Mouse (Mus musculus) limb, embryonic 12.5 days (tissue): Measurements from ENCODE around the gene Tmem237. TPM values are rescaled to one million over a fixed set of nuclear protein-coding genes. Genes with fewer than 3 reads are reported as not detected.

Source experiments
- ATAC-seq: fragments of 200-750 bp; cut with Nextera tagmentation; 2 replicates; pipeline ENCODE4 v1.8.0; 2017; ENCODE audit warnings: low read depth, moderate TSS enrichment; ENCODE audit not compliant: insufficient number of reproducible peaks, insufficient read depth, low FRiP score, low TSS enrichment
- H3K27ac ChIP-seq: fragments of 300-500 bp; sonication (generic); 2 replicates; pipeline ENCODE4 v1.5.1; 2016; ENCODE audit warnings: mild to moderate bottlenecking, moderate library complexity
- H3K27me3 ChIP-seq: fragments of 300-500 bp; sonication (generic); 2 replicates; pipeline ENCODE4 v1.6.1; 2016; ENCODE audit warnings: mild to moderate bottlenecking, moderate library complexity
- H3K36me3 ChIP-seq: fragments of 300-500 bp; sonication (generic); 2 replicates; pipeline ENCODE4 v1.6.1; 2016; ENCODE audit warnings: mild to moderate bottlenecking, moderate library complexity
- H3K4me1 ChIP-seq: fragments of 300-500 bp; sonication (generic); replicated peaks from 2 replicates; pipeline ENCODE4 v1.6.1; 2016
- H3K4me2 ChIP-seq: fragments of 300-500 bp; sonication (generic); 2 replicates; pipeline ENCODE4 v1.6.1; 2016; ENCODE audit warnings: mild to moderate bottlenecking, moderate library complexity
- H3K4me3 ChIP-seq: fragments of 300-500 bp; sonication (generic); replicated peaks from 2 replicates; pipeline ENCODE4 v1.5.1; 2016; ENCODE audit warnings: mild to moderate bottlenecking
- H3K9ac ChIP-seq: fragments of 300-500 bp; sonication (generic); replicated peaks from 2 replicates; pipeline ENCODE4 v1.6.1; 2016; ENCODE audit warnings: mild to moderate bottlenecking, moderate library complexity
- H3K9me3 ChIP-seq: fragments of 300-500 bp; sonication (generic); 2 replicates; pipeline ENCODE4 v1.6.1; 2016; ENCODE audit warnings: mild to moderate bottlenecking, moderate library complexity
- WGBS: fragments of 180-500 bp; shearing (Covaris S2); methylation state at CpG from one replicate; pipeline ENCODE4 v1.1.7; 2016; 5-methylcytosine and 5-hydroxymethylcytosine counted together
- polyA plus RNA-seq: library from polyadenylated mRNA; unstranded; fragments of >200 nt; fragmentation: Nextera tagmentation; extraction: Ambion mirVana; gene quantifications from 2 replicates; pipeline ENCODE4 v1.2.1, GENCODE M21; 2016

Gene Tmem237
- polyA plus RNA-seq, 1 experiment from 2014 or later, result 39.2 TPM

GRCm38 (mm10) chr1:59159136-59159535 lies 38.9 kb upstream of the Tmem237 start:
- no peaks in the 10 kb centered on the region for H3K9me3 ChIP-seq
- no peak overlapping the region for H3K4me2 ChIP-seq
- no peak overlapping the region for H3K4me3 ChIP-seq
- WGBS, result 86% methylated on average over 3 of the region's 3 CpGs
- no peak overlapping the region for H3K9ac ChIP-seq
- H3K36me3 ChIP-seq, result peaks cover 21% of the 10 kb centered on the region
- no peaks in the 10 kb centered on the region for H3K27me3 ChIP-seq
- no peak overlapping the region for H3K27ac ChIP-seq
- no peak for ATAC-seq
- no peaks in the 10 kb centered on the region for H3K4me1 ChIP-seq

- Histone ChIP-seq H3K9ac (no peak overlapping the region), H3K4me3 (no peak overlapping the region), H3K4me1 (no peaks in the 10 kb centered on the region), H3K4me2 (no peak overlapping the region), H3K9me3 (no peaks in the 10 kb centered on the region), H3K27me3 (no peaks in the 10 kb centered on the region), H3K36me3 (peaks cover 14% of the 10 kb centered on the region), H3K27ac (no peak overlapping the region)
- ATAC-seq, result no peak
- WGBS, result 85% methylated on average over 7 of the region's 7 CpGs
Measured at GRCm38 (mm10) chr1:59158498-59158897, 38.3 kb upstream of the Tmem237 start.

GRCm38 (mm10) chr1:59157846-59158245 lies 37.6 kb upstream of the Tmem237 start:
- Histone ChIP-seq H3K4me3 (no peak overlapping the region), H3K9ac (no peak overlapping the region), H3K27ac (no peak overlapping the region), H3K36me3 (peaks cover 8% of the 10 kb centered on the region; the same call in 1 of the 2 replicates), H3K4me2 (no peak overlapping the region), H3K9me3 (no peaks in the 10 kb centered on the region), H3K4me1 (no peaks in the 10 kb centered on the region), H3K27me3 (no peaks in the 10 kb centered on the region)
- ATAC-seq, result no peak
- 90% methylated on average over 4 of the region's 4 CpGs for WGBS

- H3K4me1 ChIP-seq, result no peaks in the 10 kb centered on the region
- H3K9me3 ChIP-seq, result no peaks in the 10 kb centered on the region
- whole genome bisulfite sequencing, result 77% methylated on average over 4 of the region's 4 CpGs
- no peaks in the 10 kb centered on the region for H3K36me3 ChIP-seq
- H3K4me3 ChIP-seq, result no peak overlapping the region
- no peak overlapping the region for H3K9ac ChIP-seq
- no peak overlapping the region for H3K27ac ChIP-seq
- no peaks in the 10 kb centered on the region for H3K27me3 ChIP-seq
- ATAC-seq, result no peak
- no peak overlapping the region for H3K4me2 ChIP-seq
Measured at GRCm38 (mm10) chr1:59152346-59152745, 32.1 kb upstream of the Tmem237 start.

- Histone ChIP-seq H3K9ac (no peak overlapping the region), H3K36me3 (no peaks in the 10 kb centered on the region), H3K4me3 (no peak overlapping the region), H3K4me2 (no peak overlapping the region), H3K27ac (no peak overlapping the region), H3K27me3 (no peaks in the 10 kb centered on the region), H3K4me1 (no peaks in the 10 kb centered on the region), H3K9me3 (no peaks in the 10 kb centered on the region)
- 73% methylated on average over 5 of the region's 5 CpGs for WGBS
- no peak for ATAC-seq
Measured at GRCm38 (mm10) chr1:59150542-59150941, 30.3 kb upstream of the Tmem237 start.

- no peak overlapping the region for H3K9ac ChIP-seq
- no peak overlapping the region for H3K4me3 ChIP-seq
- H3K9me3 ChIP-seq, result no peaks in the 10 kb centered on the region
- H3K27ac ChIP-seq, result no peak overlapping the region
- no peaks in the 10 kb centered on the region for H3K4me1 ChIP-seq
- no peaks in the 10 kb centered on the region for H3K27me3 ChIP-seq
- no peak overlapping the region for H3K4me2 ChIP-seq
- 75% methylated on average over 10 of the region's 10 CpGs for WGBS
- no peak for ATAC-seq
- H3K36me3 ChIP-seq, result no peaks in the 10 kb centered on the region
Measured at GRCm38 (mm10) chr1:59144543-59144942, 24.3 kb upstream of the Tmem237 start.

- no peaks in the 10 kb centered on the region for H3K27me3 ChIP-seq
- no peaks in the 10 kb centered on the region for H3K36me3 ChIP-seq
- no peak overlapping the region for H3K4me2 ChIP-seq
- no peak overlapping the region for H3K9ac ChIP-seq
- ATAC-seq, result no peak
- H3K4me1 ChIP-seq, result no peaks in the 10 kb centered on the region
- H3K27ac ChIP-seq, result no peak overlapping the region
- H3K4me3 ChIP-seq, result no peak overlapping the region
- no peaks in the 10 kb centered on the region for H3K9me3 ChIP-seq
Measured at GRCm38 (mm10) chr1:59142809-59143208, 22.6 kb upstream of the Tmem237 start.

GRCm38 (mm10) chr1:59134419-59134818 lies 14.2 kb upstream of the Tmem237 start:
- no peak for ATAC-seq
- no peaks in the 10 kb centered on the region for H3K36me3 ChIP-seq
- H3K4me2 ChIP-seq, result no peak overlapping the region
- H3K27me3 ChIP-seq, result no peaks in the 10 kb centered on the region
- no peak overlapping the region for H3K27ac ChIP-seq
- H3K9me3 ChIP-seq, result no peaks in the 10 kb centered on the region
- WGBS, result 79% methylated on average over 5 of the region's 5 CpGs
- H3K4me1 ChIP-seq, result no peaks in the 10 kb centered on the region
- H3K4me3 ChIP-seq, result no peak overlapping the region
- H3K9ac ChIP-seq, result no peak overlapping the region

GRCm38 (mm10) chr1:59128879-59129278 lies 8.7 kb upstream of the Tmem237 start:
- no peaks in the 10 kb centered on the region for H3K36me3 ChIP-seq
- H3K4me3 ChIP-seq, result no peak overlapping the region
- H3K9me3 ChIP-seq, result no peaks in the 10 kb centered on the region
- no peaks in the 10 kb centered on the region for H3K4me1 ChIP-seq
- no peak for ATAC-seq
- H3K9ac ChIP-seq, result no peak overlapping the region
- no peak overlapping the region for H3K27ac ChIP-seq
- 74% methylated on average over 7 of the region's 7 CpGs for WGBS
- H3K27me3 ChIP-seq, result no peaks in the 10 kb centered on the region
- H3K4me2 ChIP-seq, result no peak overlapping the region

- Histone ChIP-seq H3K4me3 (no peak overlapping the region), H3K4me1 (no peaks in the 10 kb centered on the region), H3K4me2 (no peak overlapping the region), H3K27ac (no peak overlapping the region), H3K9ac (no peak overlapping the region), H3K9me3 (no peaks in the 10 kb centered on the region), H3K36me3 (no peaks in the 10 kb centered on the region), H3K27me3 (no peaks in the 10 kb centered on the region)
- WGBS, result 74% methylated on average over 5 of the region's 5 CpGs
- ATAC-seq, result no peak
Measured at GRCm38 (mm10) chr1:59125558-59125957, 5.3 kb upstream of the Tmem237 start.

- no peaks in the 10 kb centered on the region for H3K27me3 ChIP-seq
- peaks cover 58% of the 10 kb centered on the region for H3K36me3 ChIP-seq
- H3K4me1 ChIP-seq, result no peaks in the 10 kb centered on the region
- no peak for ATAC-seq
- WGBS, result 76% methylated on average over 8 of the region's 8 CpGs
- no peak overlapping the region for H3K4me3 ChIP-seq
- H3K9ac ChIP-seq, result no peak overlapping the region
- no peak overlapping the region for H3K4me2 ChIP-seq
- H3K9me3 ChIP-seq, result no peaks in the 10 kb centered on the region
- no peak overlapping the region for H3K27ac ChIP-seq
Measured at GRCm38 (mm10) chr1:59110524-59110923, 9.7 kb downstream of the Tmem237 start.

- ATAC-seq, result no peak
- H3K27me3 ChIP-seq, result no peaks in the 10 kb centered on the region
- no peak overlapping the region for H3K4me3 ChIP-seq
- no peak overlapping the region for H3K4me2 ChIP-seq
- no peaks in the 10 kb centered on the region for H3K9me3 ChIP-seq
- H3K27ac ChIP-seq, result no peak overlapping the region
- peaks cover 46% of the 10 kb centered on the region for H3K36me3 ChIP-seq
- WGBS, result 87% methylated on average over 6 of the region's 6 CpGs
- no peak overlapping the region for H3K9ac ChIP-seq
- no peaks in the 10 kb centered on the region for H3K4me1 ChIP-seq
Measured at GRCm38 (mm10) chr1:59102071-59102470, 18.1 kb downstream of the Tmem237 start.
